Mouse (Mus musculus) myocyte (in vitro differentiated cells): ENCODE results near the gene Vsx2. TPM values are rescaled to one million over a fixed set of nuclear protein-coding genes. Genes with fewer than 3 reads are reported as not detected.
"Not testable (repeated sequence)": the region's sequence is repeated elsewhere in the genome, so short reads cannot be mapped to it uniquely, and the experiment has no call there.

Source experiments
- H3K27me3 ChIP-seq: one replicate; pipeline ENCODE4 v1.6.1; 2011; ENCODE audit not compliant: control insufficient read depth, insufficient read depth, insufficient read length
- H3K36me3 ChIP-seq: one replicate; pipeline ENCODE4 v1.6.1; 2011; ENCODE audit not compliant: control insufficient read depth, insufficient read depth
- H3K4me2 ChIP-seq: one replicate; pipeline ENCODE4 v1.6.1; 2011; ENCODE audit warnings: low read depth, control low read depth
- H3K4me3 ChIP-seq: one replicate; pipeline ENCODE4 v1.5.1; 2011; ENCODE audit warnings: mild to moderate bottlenecking, control low read depth, moderate library complexity
- H3K79me2 ChIP-seq: one replicate; pipeline ENCODE4 v1.6.1; 2011; ENCODE audit not compliant: control insufficient read depth, insufficient read depth
- H3ac ChIP-seq: one replicate; pipeline ENCODE4 v1.6.1; 2011; ENCODE audit not compliant: control insufficient read depth, insufficient read length
- CEBPB ChIP-seq: IDR thresholded peaks from 2 replicates; pipeline ENCODE4 v1.6.1; 2011; ENCODE audit warnings: mild to moderate bottlenecking, moderate library complexity; ENCODE audit not compliant: poor library complexity, insufficient read depth, severe bottlenecking
- E2F4 ChIP-seq: IDR thresholded peaks from one replicate; pipeline ENCODE4 v1.6.1; 2011; ENCODE audit warnings: mild to moderate bottlenecking, control low read depth, moderate library complexity; ENCODE audit not compliant: insufficient read depth
- MAX ChIP-seq: IDR thresholded peaks from one replicate; pipeline ENCODE4 v1.6.1; 2011; ENCODE audit warnings: low read depth, mild to moderate bottlenecking, control low read depth
- MYOD1 ChIP-seq, 3 experiments: IDR thresholded peaks; one replicate each; pipeline ENCODE4 v1.6.1; 2011; ENCODE audit warnings: control low read depth in 2 of 3, low read depth in 2 of 3, mild to moderate bottlenecking in 2 of 3, moderate library complexity in 1 of 3; ENCODE audit not compliant: insufficient read length in 2 of 3, control insufficient read depth in 1 of 3
- MYOG ChIP-seq, 3 experiments: IDR thresholded peaks; one replicate each; pipeline ENCODE4 v1.6.1; 2011; ENCODE audit warnings: control low read depth in 2 of 3, low read depth in 2 of 3, mild to moderate bottlenecking in 2 of 3; ENCODE audit not compliant: insufficient read length in 2 of 3, control insufficient read depth in 1 of 3, insufficient read depth in 1 of 3
- POLR2A ChIP-seq: IDR thresholded peaks from one replicate; pipeline ENCODE4 v1.6.1; 2011; ENCODE audit warnings: low read depth, mild to moderate bottlenecking, control low read depth, moderate library complexity; ENCODE audit not compliant: insufficient read length
- POLR2AphosphoS2 ChIP-seq: IDR thresholded peaks from one replicate; pipeline ENCODE4 v1.6.1; 2011; ENCODE audit warnings: low read depth, control low read depth; ENCODE audit not compliant: insufficient read length
- REST ChIP-seq: IDR thresholded peaks from one replicate; pipeline ENCODE4 v1.6.1; 2011; ENCODE audit warnings: mild to moderate bottlenecking, control low read depth, moderate library complexity; ENCODE audit not compliant: insufficient read depth, insufficient read length
- SRF ChIP-seq: IDR thresholded peaks from one replicate; pipeline ENCODE4 v1.6.1; 2011; ENCODE audit warnings: low read depth; ENCODE audit not compliant: control insufficient read depth, insufficient read length
- TCF12 ChIP-seq: IDR thresholded peaks from one replicate; pipeline ENCODE4 v1.6.1; 2011; ENCODE audit warnings: mild to moderate bottlenecking, control low read depth; ENCODE audit not compliant: poor library complexity, insufficient read depth, severe bottlenecking
- TCF3 ChIP-seq: IDR thresholded peaks from one replicate; pipeline ENCODE4 v1.6.1; 2011; ENCODE audit warnings: low read depth, control low read depth; ENCODE audit not compliant: insufficient read length
- USF1 ChIP-seq: IDR thresholded peaks from one replicate; pipeline ENCODE4 v1.6.1; 2011; ENCODE audit warnings: low read depth, mild to moderate bottlenecking, control low read depth, moderate library complexity
- polyA plus RNA-seq: library from polyadenylated mRNA; unstranded; fragments of >200 nt; fragmentation: generic; extraction: Trizol; gene quantifications from one replicate; pipeline ENCODE4 v1.2.1, GENCODE M21; 2012; ENCODE audit warnings: missing spikeins

Vsx2 gene
- polyA plus RNA-seq, 1 experiment = not detected

GRCm38 (mm10) chr12:84531906-84532829, 37.4 kb upstream of the Vsx2 start:
- TF ChIP-seq POLR2A (no peak), USF1 (no peak), MYOD1 (IDR thresholded peaks at IDR 0.05; ENCODE audit: control insufficient read depth in 1 of 3, insufficient read length in 2 of 3, low read depth in 2 of 3) (no peak), SRF (no peak), REST (no peak)
- H3K4me3 ChIP-seq = no peak overlapping the region
- no peaks in the 10 kb centered on the region for H3K27me3 ChIP-seq
- H3K36me3 ChIP-seq = no peaks in the 10 kb centered on the region
- H3K4me2 ChIP-seq = no peak overlapping the region
- H3ac ChIP-seq = no peak overlapping the region
- H3K79me2 ChIP-seq = no peaks in the 10 kb centered on the region

GRCm38 (mm10) chr12:84532830-84533199, 36.7 kb upstream of the Vsx2 start:
- Histone ChIP-seq H3K4me3 (no peak overlapping the region), H3ac (no peak overlapping the region), H3K36me3 (no peaks in the 10 kb centered on the region), H3K79me2 (no peaks in the 10 kb centered on the region), H3K27me3 (no peaks in the 10 kb centered on the region), H3K4me2 (no peak overlapping the region)
- no peak for TF ChIP-seq CEBPB

GRCm38 (mm10) chr12:84533706-84534486, 35.7 kb upstream of the Vsx2 start:
- H3K27me3 ChIP-seq = no peaks in the 10 kb centered on the region
- TF ChIP-seq SRF (no peak), USF1 (no peak), MYOG (IDR thresholded peaks at IDR 0.05; ENCODE audit: control insufficient read depth in 1 of 3, insufficient read depth in 1 of 3, insufficient read length in 2 of 3, low read depth in 2 of 3) (no peak), REST (no peak), POLR2A (no peak), POLR2AphosphoS2 (no peak), MAX (no peak), TCF3 (no peak), TCF12 (no peak), MYOD1 (IDR thresholded peaks at IDR 0.05; ENCODE audit: control insufficient read depth in 1 of 3, insufficient read length in 2 of 3, low read depth in 2 of 3) (no peak), CEBPB (no peak), E2F4 (no peak)
- no peak overlapping the region for H3ac ChIP-seq
- no peaks in the 10 kb centered on the region for H3K79me2 ChIP-seq
- no peak overlapping the region for H3K4me3 ChIP-seq
- no peaks in the 10 kb centered on the region for H3K36me3 ChIP-seq
- no peak overlapping the region for H3K4me2 ChIP-seq

GRCm38 (mm10) chr12:84539537-84539936, 30.0 kb upstream of the Vsx2 start:
- not testable (repeated sequence) for H3K27me3 ChIP-seq, H3K36me3 ChIP-seq, H3K4me3 ChIP-seq, H3ac ChIP-seq, H3K79me2 ChIP-seq, H3K4me2 ChIP-seq

GRCm38 (mm10) chr12:84541391-84541958, 28.1 kb upstream of the Vsx2 start:
- TF ChIP-seq POLR2A (no peak), MYOG (IDR thresholded peaks at IDR 0.05; ENCODE audit: control insufficient read depth in 1 of 3, insufficient read depth in 1 of 3, insufficient read length in 2 of 3, low read depth in 2 of 3) (no peak), CEBPB (no peak), TCF12 (no peak), REST (no peak), E2F4 (no peak), MYOD1 (IDR thresholded peaks at IDR 0.05; ENCODE audit: control insufficient read depth in 1 of 3, insufficient read length in 2 of 3, low read depth in 2 of 3) (no peak), TCF3 (no peak), USF1 (no peak), SRF (no peak), MAX (no peak), POLR2AphosphoS2 (no peak)
- H3K79me2 ChIP-seq = no peaks in the 10 kb centered on the region
- no peaks in the 10 kb centered on the region for H3K36me3 ChIP-seq
- H3K4me3 ChIP-seq = no peak overlapping the region
- no peak overlapping the region for H3ac ChIP-seq
- H3K4me2 ChIP-seq = no peak overlapping the region
- H3K27me3 ChIP-seq = no peaks in the 10 kb centered on the region
